Mouse (Mus musculus) liver, adult 2 months (tissue): ENCODE data around the gene Trpv6. TPM values are rescaled to one million over a fixed set of nuclear protein-coding genes. Genes with fewer than 3 reads are reported as not detected.

Experiments
- DNase-seq: peaks from one replicate; pipeline ENCODE4 v3.0.0-alpha.2; 2011; ENCODE audit warnings: low read depth, low spot score; ENCODE audit errors: extremely low read depth
- H3K27ac ChIP-seq: fragments of 200-500 bp; replicated peaks from 2 replicates; pipeline ENCODE4 v1.5.1; 2012; ENCODE audit warnings: low read depth, mild to moderate bottlenecking, control low read depth, inconsistent platforms, low read length; ENCODE audit not compliant: insufficient read depth
- H3K27me3 ChIP-seq: fragments of 200-500 bp; 2 replicates; pipeline ENCODE4 v1.6.1; 2012; ENCODE audit warnings: mild to moderate bottlenecking, moderate library complexity, low read length, inconsistent platforms; ENCODE audit not compliant: control insufficient read depth, insufficient read depth
- H3K36me3 ChIP-seq: fragments of 200-500 bp; 2 replicates; pipeline ENCODE4 v1.6.1; 2012; ENCODE audit warnings: low read length, inconsistent platforms; ENCODE audit not compliant: control insufficient read depth, insufficient read depth
- H3K4me1 ChIP-seq: fragments of 200-500 bp; 2 replicates; pipeline ENCODE4 v1.6.1; 2011; ENCODE audit warnings: low read length; ENCODE audit not compliant: control insufficient read depth, insufficient read depth
- H3K4me3 ChIP-seq: fragments of 200-500 bp; 2 replicates; pipeline ENCODE4 v1.5.1; 2011; ENCODE audit warnings: low read depth, mild to moderate bottlenecking, control low read depth, low read length, moderate library complexity; ENCODE audit not compliant: insufficient read depth
- H3K79me2 ChIP-seq: fragments of 200-500 bp; 2 replicates; pipeline ENCODE4 v1.6.1; 2012; ENCODE audit warnings: inconsistent platforms, mild to moderate bottlenecking, low read length, moderate library complexity; ENCODE audit not compliant: control insufficient read depth, insufficient read depth
- H3K9ac ChIP-seq: fragments of 200-500 bp; 2 replicates; pipeline ENCODE4 v1.6.1; 2012; ENCODE audit warnings: low read depth, mild to moderate bottlenecking, control low read depth, inconsistent platforms, low read length
- CTCF ChIP-seq: fragments of 200-500 bp; IDR thresholded peaks from 2 replicates; pipeline ENCODE4 v1.5.1; 2011; ENCODE audit warnings: low read depth, low read length, control low read depth
- POLR2A ChIP-seq: fragments of 200-500 bp; IDR thresholded peaks from 2 replicates; pipeline ENCODE4 v1.6.1; 2011; ENCODE audit warnings: low read length, control low read depth; ENCODE audit not compliant: insufficient read depth; ENCODE audit errors: extremely low read depth
- WGBS: fragments of 180-500 bp; shearing (Covaris S2); methylation state at CpG from one replicate; pipeline ENCODE4 v1.1.7; 2018; 5-methylcytosine and 5-hydroxymethylcytosine counted together
- polyA plus RNA-seq: library from polyadenylated mRNA; depleted of rRNA; stranded (reverse); fragments of >200 nt; gene quantifications from 2 replicates; pipeline ENCODE4 v1.2.3, GENCODE M21; 2012
- total RNA-seq: library from RNA; depleted of rRNA; stranded (reverse); fragments of >200 nt; gene quantifications from 2 replicates; pipeline ENCODE4 v1.2.3, GENCODE M21; 2014

Trpv6 gene
- total and polyA plus RNA-seq, 2 experiments, result not detected

- Histone ChIP-seq H3K9ac (peak within 1 kb of the TSS; percentile 57), H3K36me3 (no peaks in the 10 kb centered on the region), H3K4me3 (peak within 1 kb of the TSS; percentile 77), H3K27me3 (no peaks in the 10 kb centered on the region), H3K27ac (no peak within 1 kb of the TSS), H3K79me2 (no peaks in the 10 kb centered on the region), H3K4me1 (peaks cover 7% of the 10 kb centered on the region)
- DNase-seq, result peak; percentile 13
- 1% methylated on average over 61 of the region's 68 CpGs for WGBS
- TF ChIP-seq POLR2A (no peak), CTCF (no peak)
Observed at GRCm38 (mm10) chr6:41605061-41605793, 31.0 kb downstream of the Trpv6 start, which contains the start of gene Ephb6. Gene Ephb6, plus strand, starts transcription at chr6:41605482.

GRCm38 (mm10) chr6:41604401-41605050 is 31.7 kb downstream of the Trpv6 start:
- DNase-seq, result peak; percentile 18
- no peak overlapping the region for H3K9ac ChIP-seq
- TF ChIP-seq CTCF (peak; percentile 50), POLR2A (no peak)
- H3K27ac ChIP-seq, result no peak overlapping the region
- peak overlapping the region; percentile 77; the same call in 1 of the 2 replicates for H3K4me3 ChIP-seq
- no peaks in the 10 kb centered on the region for H3K79me2 ChIP-seq
- H3K4me1 ChIP-seq, result peaks cover 7% of the 10 kb centered on the region
- under 1% methylated on average over 23 of the region's 23 CpGs for WGBS
- H3K36me3 ChIP-seq, result no peaks in the 10 kb centered on the region
- H3K27me3 ChIP-seq, result no peaks in the 10 kb centered on the region

GRCm38 (mm10) chr6:41582189-41582588 is 54.0 kb downstream of the Trpv6 start:
- Histone ChIP-seq H3K36me3 (no peaks in the 10 kb centered on the region), H3K79me2 (no peaks in the 10 kb centered on the region), H3K4me1 (no peaks in the 10 kb centered on the region), H3K27me3 (0 out of 2 replicates have a peak, but pooled peaks cover 2% of the 10 kb centered on the region), H3K9ac (no peak overlapping the region), H3K27ac (no peak overlapping the region), H3K4me3 (no peak overlapping the region)
- DNase-seq, result no peak
- TF ChIP-seq POLR2A (no peak), CTCF (no peak)
- WGBS, result 83% methylated on average over 1 of the region's 1 CpGs

GRCm38 (mm10) chr6:41581295-41581694 is 54.9 kb downstream of the Trpv6 start:
- Histone ChIP-seq H3K4me1 (no peaks in the 10 kb centered on the region), H3K27me3 (0 out of 2 replicates have a peak, but pooled peaks cover 2% of the 10 kb centered on the region), H3K4me3 (no peak overlapping the region), H3K27ac (no peak overlapping the region), H3K36me3 (no peaks in the 10 kb centered on the region), H3K79me2 (no peaks in the 10 kb centered on the region), H3K9ac (no peak overlapping the region)
- TF ChIP-seq POLR2A, result no peak
- TF ChIP-seq CTCF, result no peak
- WGBS, result 54% methylated on average over 7 of the region's 7 CpGs
- DNase-seq, result no peak

- 76% methylated on average over 5 of the region's 5 CpGs for WGBS
- Histone ChIP-seq H3K36me3 (no peaks in the 10 kb centered on the region), H3K79me2 (no peaks in the 10 kb centered on the region), H3K27ac (no peak overlapping the region), H3K9ac (no peak overlapping the region), H3K27me3 (0 out of 2 replicates have a peak, but pooled peaks cover 2% of the 10 kb centered on the region), H3K4me1 (no peaks in the 10 kb centered on the region), H3K4me3 (no peak overlapping the region)
- no peak for TF ChIP-seq POLR2A
- TF ChIP-seq CTCF, result no peak
- no peak for DNase-seq
Observed at GRCm38 (mm10) chr6:41577297-41577696, 58.9 kb downstream of the Trpv6 start.
